Mouse (Mus musculus) 3T3-L1 (cell line): ENCODE results near the gene Mindy4.
"Not testable (repeated sequence)": the region's sequence is repeated elsewhere in the genome, so short reads cannot be mapped to it uniquely, and the experiment has no call there.

ENCODE experiments used
- DNase-seq: peaks from one replicate; pipeline ENCODE4 v3.0.0-alpha.2; 2015; ENCODE audit warnings: low read depth, low spot score

Gene Mindy4

DNA sequence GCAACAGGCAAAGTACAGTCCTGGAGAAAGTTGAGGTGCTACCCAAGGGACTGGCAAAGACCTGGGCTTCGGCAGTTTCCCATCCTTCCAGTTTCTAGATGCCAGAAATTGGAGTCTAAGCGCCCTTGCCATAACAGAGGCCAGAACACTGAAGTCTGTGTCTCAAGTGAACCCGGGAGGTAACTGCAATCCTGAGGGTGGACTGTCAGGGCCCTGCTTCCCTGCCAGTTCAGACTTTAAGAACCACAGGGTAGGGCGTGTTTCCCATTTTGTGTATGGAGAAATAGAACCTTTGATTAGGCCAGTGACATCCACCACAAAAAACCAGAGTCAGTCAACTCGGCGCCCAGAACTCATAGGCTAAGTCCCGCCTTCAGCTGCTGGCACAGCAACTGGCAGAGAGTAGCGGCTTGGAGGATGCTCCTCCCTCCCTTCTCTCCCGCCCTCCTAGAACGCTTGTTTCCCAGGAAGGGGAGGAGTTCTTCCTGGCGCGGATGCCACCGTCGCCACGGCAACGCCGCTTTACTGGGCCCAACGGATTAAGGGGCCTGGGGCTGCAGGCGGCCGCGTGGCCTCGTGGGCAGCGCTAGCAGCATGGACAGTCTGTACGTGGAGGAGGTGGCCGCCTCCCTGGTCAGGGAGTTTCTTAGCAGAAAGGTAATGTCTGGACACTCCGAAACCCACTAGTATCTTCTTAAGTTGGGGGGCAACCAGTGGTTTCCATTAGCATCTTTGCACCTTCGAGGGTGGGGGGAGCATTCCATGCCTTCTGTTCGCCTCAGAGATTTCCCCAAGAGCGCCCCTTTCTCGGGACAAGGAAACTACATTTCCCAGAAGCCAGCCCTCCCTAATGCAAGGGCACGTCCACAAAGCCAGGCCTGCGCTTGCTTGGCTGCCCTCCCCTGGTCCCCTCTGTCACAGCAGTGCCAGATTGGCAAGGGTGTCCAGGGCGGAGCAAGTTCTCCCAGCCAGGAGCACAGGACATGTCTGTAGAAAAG, at the start of gene Mindy4:
Gene Mindy4 (plus strand): TSS at position 471 of the 998 bp plus-strand sequence.
- peak; percentile 98 for DNase-seq

GRCm38 (mm10) chr6:55159256-55159655, 43.9 kb upstream of the Mindy4 start:
- no peak for DNase-seq

DNA sequence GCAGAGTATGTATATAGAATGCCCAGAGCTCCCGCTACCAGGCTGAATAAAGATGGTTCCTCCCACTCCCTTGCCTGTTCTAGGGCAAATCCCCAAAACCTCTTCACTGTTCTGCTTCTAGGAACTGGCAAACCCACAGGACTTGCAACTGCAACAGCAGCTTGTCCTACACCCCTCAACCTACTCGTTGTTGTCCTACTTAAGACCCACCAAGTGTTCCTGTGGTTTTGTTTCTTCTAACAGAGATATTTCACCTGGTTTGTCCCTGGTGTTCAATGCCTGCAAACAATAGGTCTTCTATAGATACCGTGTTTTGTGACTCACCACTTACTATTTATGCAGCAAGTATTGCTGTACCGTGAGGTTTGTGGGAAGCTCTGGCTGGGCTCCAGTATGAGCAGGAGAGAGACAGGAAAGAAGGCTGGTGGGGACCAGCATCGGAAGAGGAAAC, 41.8 kb upstream of the Mindy4 start:
- peak; percentile 76 for DNase-seq

GRCm38 (mm10) chr6:55163046-55163584, 40.1 kb upstream of the Mindy4 start:
- no peak for DNase-seq

DNA sequence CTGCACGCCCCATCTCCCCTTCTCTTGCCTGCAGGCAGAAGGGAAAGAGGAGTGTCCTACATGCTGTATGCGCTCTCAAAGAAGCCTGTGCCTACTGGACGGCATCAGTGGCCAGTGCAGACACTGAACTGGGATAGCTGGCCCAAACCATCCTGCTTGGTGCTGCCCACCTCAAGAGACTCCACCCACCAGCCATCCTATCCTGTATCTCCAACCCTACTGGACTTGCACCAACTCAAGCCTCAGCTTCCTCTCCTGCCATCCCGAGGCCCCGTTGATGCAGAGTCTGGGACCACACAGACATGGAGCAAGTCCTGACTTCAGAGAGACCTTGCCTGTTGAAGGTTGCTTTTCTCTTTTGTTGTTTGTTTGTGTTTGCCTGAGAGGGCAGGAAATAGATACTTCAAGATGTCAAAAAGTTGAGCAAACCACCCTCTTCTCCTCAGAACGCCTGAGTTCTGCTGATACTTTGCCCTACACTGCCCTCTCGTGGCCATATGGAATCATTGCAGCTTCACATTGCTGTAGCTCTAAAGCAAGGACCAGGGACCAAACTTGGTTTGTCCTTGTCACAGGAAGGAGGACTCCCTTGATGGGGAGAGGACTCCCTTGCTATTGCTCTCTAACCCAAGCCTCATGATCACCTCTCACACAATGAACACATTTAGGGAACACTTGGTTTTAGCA, 36.3 kb upstream of the Mindy4 start:
- peak; percentile 91 for DNase-seq

DNA sequence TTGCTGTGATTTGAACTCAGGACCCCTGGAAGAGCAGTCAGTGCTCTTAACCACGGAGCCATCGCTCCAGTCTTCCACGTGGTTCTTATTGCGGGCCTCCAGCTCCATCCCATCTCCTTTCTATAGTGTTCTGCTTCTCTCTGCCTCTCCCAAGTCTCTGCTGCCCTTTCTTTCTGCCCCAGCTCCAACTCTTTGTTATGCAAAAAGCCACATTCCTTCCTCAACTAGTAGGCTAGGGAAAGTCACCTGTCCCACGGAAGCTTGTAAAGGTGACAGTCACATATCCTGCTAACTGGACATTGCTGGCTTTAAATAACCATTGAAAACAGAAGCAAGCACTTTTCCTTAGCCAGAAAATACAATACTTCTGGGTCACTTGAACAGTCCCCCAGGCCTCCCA, 33.4 kb upstream of the Mindy4 start:
- no peak for DNase-seq

- peak; percentile 36 for DNase-seq
Measured at GRCm38 (mm10) chr6:55171638-55172037, 31.5 kb upstream of the Mindy4 start.

- no peak for DNase-seq
Measured at GRCm38 (mm10) chr6:55173171-55173570, 30.0 kb upstream of the Mindy4 start.

DNA sequence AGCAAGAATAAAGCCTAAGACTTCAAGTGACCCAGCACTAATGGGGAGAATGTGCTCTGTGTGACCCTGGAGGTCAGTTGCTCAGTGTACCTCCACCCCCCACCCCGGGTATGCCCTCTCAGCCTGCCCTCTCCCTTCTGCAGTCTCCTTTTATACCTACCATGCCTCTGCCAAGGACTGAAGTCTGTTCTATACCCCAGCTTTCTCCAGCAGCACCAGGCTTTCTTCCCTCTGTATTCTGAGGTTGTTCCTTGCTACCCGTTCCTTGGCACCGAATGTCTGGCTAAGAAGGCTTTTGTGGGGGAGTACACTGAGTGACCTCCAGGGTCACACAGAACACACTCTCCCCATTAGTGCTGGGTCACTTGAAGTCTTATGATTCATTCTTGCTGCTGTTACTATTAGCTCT, 29.2 kb upstream of the Mindy4 start:
- no peak for DNase-seq

GRCm38 (mm10) chr6:55174741-55175181, 28.4 kb upstream of the Mindy4 start, which contains the start of gene Inmt:
Inmt (minus strand) TSS chr6:55175043.
- DNase-seq, result no peak

- DNase-seq, result no peak
Measured at GRCm38 (mm10) chr6:55175456-55175855, 27.7 kb upstream of the Mindy4 start.

GRCm38 (mm10) chr6:55175892-55176291, 27.3 kb upstream of the Mindy4 start:
- DNase-seq, result no peak

- DNase-seq, result peak; percentile 38
Measured at GRCm38 (mm10) chr6:55177060-55177732, 26.0 kb upstream of the Mindy4 start.

DNA sequence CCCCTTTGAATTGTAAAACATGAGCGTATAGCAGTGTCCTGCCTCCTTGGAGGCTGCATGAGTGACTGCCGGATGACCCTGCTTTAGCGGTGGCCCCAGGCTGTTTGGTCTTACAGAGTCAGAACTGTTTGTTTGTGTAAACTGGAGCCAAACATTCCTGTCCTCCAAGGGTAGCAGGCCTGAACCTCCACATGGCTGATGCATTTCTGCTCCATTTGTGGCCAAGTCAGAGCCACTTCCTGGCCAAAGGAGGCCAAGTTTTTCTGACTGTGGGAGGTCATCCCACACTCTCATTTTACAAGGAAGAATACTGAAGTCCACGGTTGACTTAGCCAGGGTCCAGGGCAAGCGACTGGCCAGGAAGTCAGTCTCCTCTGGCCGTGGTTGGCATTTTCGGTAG, 23.6 kb upstream of the Mindy4 start:
- DNase-seq, result peak; percentile 73

GRCm38 (mm10) chr6:55182655-55183430, 20.3 kb upstream of the Mindy4 start:
- DNase-seq, result no peak

DNA sequence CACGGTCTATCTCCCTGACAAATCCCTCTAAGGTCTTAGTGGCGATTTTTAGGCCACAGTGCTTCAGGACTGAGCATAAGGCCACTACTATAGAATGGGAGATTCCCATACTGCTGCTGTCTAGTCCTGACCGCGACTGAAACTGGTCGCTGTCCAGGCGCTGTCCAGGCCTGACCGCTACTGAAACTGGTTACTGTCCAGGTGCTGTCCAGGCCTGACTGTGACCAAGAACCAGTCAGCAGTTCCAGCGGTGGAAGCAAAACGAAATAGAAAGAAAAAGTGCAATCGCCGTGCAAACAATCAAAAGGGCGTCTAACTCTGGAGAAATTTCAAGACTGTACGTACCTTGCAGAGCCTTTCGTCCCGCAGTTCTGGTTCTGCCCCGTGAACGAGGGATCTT, 15.4 kb upstream of the Mindy4 start:
- DNase-seq, result not testable (repeated sequence)

DNA sequence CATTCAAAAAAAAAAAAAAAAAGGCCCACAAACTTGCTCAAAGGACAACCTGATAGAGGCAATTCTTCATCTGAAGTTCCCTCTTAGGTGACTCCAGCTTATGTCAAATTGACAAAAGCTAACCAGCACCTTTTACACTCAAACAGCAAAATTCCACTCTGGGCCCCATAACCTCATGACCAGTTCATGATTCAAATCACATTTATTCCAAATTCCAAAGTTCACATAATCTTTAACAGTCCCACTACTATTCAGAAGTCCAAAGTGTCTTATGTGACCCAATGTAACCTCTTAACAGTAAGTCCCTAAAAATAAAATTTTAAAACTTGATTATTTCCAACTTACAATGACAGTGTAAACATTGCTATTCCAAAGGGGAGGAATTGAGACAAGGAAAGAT, 13.8 kb upstream of the Mindy4 start:
- no peak for DNase-seq

- no peak for DNase-seq
Measured at GRCm38 (mm10) chr6:55191537-55191936, 11.6 kb upstream of the Mindy4 start.

DNA sequence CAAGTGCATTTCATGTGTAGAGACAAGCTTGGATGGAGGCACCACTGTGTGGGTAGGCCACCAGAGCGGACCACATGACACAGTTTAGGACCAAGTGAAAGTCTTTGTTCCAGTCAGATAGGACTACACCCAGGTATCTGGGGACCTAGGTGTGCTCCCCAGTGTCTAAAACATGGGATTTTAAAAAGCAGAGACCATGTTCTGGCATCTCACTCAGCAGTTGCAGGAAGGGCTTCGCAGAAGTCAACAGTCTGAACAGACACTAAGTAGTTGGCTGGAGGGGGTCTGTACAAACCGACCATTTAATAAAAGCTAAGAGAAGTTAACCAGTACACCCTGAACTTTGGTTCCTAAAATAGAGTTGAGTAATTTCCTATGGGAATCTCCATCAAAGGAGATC, 10.0 kb upstream of the Mindy4 start:
- DNase-seq, result no peak

DNA sequence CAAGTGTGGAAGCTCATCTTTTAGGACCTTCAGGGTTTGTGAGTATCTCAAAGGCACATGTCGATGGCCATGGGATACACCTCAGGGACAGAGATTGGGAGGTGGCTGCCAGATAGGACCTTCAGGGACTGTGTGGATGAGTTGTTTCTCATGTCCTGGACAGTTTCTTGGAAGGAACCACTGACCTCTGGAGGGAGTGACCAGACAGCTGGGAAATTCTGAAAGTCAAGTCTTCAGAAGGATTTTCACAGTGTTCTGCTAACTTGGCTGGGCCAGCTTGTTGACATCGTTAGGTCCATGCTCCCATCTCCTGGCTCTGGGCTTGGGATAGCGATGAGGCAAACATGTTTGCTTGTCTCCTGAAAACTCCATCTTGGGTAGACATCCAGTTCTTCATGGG, 4.1 kb upstream of the Mindy4 start:
- DNase-seq, result no peak

- DNase-seq, result no peak
Measured at GRCm38 (mm10) chr6:55203931-55204330, 748 bp downstream of the Mindy4 start.
